Mouse (Mus musculus) cerebellum, postnatal 4 days (tissue): Measurements from ENCODE around the gene Mras.

Experiments
- DNase-seq, 2 experiments: peaks; one replicate each; pipeline ENCODE4 v3.0.0; 2022; ENCODE audit warnings: low spot score in 2 of 2, mixed read lengths in 1 of 2

The Mras gene

DNA sequence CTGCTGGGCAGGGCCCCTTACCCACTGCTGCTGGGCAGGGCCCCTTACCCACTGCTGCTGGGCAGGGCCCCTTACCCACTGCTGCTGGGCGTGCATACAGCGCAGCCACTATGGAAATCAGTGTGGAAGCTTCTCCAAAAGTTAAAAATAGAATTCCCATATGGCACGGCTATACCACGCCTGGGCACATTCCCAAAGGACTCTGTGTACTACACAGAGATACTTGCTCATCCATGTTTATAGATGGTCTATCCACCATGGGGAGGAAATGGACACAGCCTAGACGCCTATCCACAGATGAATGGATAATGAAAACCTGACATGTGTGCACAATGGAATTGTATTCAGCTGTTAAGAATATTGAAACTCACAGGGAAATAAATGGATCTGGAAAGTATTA is 3.8 kb upstream of the Mras start:
- no peak for DNase-seq

DNA sequence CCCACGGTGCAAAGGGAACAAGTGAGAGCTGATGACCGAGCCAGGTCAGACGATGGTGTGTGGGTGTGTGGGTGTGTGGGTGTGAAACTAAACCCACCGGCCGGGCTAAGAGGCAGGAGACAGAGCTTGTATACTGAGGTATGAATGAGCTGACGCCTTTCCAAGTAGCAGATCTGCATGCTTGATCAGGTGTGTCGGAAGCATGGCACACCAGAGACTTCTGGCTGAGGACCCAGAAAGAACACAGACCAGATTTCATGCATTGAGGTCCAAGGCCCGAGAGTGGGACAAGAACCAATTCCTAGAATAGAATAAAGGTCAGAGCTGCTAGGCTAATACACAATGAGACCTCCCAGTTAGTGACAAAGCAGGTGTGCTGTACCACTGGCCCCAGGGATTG is 1.9 kb upstream of the Mras start:
- DNase-seq: no peak

DNA sequence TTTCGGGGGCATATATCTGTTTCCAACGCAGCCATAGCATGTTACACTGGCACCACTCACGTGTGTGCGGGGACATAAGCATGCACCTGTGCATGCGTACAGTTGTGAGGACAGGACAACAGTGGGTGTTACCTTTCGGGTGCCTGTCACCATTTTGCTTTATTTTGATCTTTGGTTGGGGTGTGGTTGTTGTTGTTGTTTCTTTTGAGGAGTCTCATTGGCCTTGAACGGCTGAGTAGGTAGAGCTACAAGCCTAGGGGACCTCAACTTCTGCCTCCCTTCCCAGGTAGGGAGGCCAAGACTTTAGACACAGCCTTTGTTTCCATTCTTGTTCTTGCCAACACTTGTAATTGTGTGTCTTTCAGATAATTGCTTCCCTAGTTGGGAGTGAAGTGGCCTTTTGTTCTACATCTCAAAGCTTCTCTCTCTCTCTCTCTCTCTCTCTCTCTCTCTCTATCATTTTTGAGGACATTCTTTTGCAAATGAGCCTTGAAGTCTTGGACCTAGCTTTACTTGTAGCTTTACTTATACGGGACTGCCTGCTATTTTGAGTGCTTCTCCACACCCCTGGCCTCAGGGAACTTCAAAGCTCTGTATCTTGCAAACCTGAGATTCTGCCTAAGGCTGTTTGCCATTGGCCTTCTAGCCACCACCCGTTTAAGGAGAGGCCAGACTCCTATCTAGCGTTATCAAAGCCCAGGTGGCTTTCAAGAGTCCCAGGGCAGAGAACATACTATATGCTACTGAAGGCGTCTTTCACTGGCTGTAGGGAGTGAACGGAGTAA is 792 bp upstream of the Mras start:
- DNase-seq: no peak

DNA sequence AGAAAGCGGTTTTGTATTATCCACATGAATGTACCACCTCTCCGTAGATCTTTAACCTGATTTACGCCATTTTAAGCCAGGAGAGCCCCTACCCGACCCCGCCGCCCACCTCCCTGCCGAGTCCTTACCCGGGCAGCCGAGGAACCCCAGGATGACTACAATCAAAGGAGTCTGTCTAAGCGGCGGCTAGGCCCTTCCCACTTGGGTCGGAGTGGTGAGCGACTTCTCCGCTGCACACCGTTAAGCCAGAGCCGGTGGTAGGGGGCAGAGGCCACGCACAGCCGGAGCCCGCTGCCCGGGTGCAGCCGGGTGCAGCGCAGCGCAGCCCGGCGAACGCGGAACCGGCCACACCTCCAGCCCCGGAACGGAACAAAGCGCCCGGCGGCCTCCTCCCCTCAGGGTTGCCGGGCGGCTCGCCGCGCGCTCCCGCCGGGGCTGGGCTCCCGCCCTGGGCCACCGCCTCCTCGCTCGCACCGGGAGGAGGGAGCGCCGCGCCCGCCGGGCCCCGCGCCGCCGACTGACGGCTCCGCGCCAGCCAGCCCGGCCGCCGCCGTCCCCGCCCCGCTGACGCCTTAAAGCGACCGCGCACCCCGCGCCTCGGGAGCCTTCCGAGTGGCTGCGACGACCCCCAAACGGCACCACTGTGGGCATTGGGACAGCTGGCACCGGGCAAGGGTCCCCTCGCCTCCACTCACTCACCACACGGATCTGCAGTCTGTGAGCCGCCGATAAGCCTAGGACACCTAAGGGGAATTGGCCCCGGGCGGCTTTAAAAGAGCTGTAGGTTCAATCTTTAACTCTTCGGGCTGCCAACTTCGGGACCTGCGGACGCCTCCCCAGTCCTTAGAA is 775 bp downstream of the Mras start:
- DNase-seq: peak; percentile 34 to 71

DNA sequence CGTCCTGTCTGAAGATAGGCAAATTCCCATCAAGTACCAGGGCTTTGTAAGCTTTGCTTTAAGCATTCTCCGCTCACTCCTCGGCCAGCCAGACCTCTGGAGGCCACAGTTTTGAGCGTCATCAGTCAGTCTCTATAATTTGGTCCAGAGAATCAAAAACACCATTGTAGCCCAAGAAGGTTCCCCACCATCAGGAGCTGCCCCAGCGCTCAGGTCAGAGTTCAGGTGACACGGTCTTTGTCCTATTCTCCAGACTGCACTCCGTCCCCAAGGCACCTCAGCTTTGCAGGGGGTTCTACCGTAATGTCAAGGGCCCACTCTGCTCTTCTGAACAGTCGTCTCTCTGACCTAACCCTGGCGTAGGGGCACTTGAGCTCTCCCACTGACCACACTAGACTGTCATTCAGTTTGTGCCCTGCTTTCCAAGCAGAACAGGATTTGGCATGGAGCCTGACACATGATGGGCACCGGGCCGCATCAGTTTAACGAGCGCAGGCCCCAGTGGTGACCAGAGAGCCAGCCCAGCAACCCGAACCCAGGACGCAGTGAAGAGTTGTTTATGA is 1.5 kb downstream of the Mras start:
- peak in 1 of 2 experiments; percentile 73 for DNase-seq

DNA sequence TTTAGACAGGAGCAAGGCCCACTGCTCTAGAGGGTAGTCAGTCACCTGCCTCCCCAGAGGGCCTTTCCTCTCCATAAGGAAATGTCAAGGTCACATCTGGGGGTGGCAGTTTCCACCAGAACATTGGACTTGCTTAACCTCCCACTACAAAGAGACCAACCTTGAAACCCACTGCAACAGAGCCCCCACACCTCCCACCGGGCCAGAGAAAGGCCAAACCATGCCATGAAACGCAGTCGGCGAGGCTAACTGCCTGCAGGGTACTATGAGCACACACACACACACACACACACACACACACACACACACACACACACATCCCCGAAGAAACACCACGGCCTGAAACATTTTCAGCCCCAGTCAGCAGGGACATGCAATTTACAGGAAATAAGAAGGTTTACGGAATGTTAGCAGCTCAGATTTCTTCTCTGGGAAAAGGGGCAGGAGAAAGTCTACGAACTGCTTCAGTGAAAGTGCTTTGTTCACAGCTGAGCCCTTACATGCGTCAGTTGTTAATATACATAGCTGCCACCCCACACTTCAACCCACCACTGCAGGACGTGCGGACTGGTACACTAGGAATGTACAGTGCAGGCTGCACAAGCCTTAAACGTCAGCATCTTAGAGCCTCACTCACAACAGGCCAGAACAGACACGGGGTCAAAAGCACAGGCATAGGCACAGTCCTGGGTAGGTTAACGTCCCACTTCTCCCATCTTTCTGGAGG is 2.1 kb downstream of the Mras start:
- no peak for DNase-seq

DNA sequence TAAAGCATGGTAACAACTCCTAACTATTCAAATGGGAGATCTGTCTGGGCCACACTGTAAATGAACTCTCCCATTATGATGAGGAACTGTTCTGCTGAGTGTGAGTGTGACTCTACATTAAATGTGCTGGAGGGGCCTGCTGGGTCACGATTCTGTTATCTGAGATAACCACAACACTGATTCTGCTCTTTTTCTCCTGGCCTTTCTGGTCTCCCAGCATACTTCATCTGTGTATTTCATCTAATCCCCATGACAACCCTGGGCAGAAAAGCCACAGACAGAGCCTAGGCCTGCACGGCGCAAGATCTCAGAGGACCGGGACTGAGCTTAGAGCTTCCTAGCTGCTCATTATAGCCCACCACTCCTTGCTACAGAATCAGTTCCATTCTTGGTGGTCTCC is 4.7 kb downstream of the Mras start:
- DNase-seq: no peak

DNA sequence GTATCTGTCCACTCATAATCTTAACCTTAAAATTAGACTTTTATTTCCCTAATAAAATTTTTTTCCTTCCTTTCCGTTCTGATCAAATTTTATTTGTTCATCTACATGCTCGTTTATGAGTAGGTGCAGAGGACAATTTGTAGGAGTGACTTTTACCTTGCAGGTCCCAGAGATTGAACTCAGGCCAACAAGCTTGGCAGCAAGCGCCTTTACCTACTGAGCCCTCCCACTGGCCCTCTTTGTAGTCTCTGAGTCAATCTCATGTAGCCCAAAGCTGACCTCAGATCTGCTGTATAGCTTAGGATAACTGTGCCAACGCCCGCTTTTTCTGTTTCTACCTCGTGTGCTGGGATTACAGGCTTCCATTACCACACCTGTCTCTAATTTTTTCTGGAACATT is 5.2 kb downstream of the Mras start:
- DNase-seq: no peak

DNA sequence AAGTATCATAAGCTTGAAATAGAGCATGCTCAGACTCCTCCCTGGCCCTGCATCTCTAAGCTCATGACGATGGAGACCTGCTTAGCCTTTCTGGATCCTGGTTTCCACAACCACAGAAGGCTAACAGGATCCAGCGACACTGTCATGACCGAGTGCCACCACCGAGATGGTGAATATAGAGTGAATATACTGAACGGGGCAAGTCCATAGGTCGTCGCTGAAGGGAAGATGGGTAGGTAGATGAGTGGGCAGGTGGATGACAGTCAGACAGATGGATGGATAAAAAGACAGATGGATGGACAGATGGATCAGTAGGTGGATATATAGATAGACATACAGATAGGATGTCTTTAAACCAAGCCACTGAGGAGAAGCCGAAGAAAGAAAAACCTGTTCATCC is 5.8 kb downstream of the Mras start:
- no peak for DNase-seq

DNA sequence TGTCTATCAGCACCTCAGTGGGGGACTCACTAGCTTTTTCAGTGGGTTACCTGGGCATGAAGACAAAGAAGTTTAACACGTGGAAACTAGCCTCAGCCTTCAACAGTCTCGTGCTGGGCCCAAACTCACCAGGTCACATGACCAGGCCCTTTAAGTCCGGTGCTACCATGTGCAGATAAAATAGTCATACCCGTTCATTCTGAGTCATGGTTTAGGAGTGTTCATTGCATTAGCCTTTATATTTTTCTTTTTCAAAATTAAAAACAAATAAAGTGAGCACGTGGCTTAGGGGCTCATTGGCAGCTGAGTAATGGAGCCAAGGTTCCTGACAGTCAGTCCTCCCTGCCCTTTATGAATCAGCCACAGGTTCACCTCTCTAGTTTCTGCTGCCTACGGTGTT is 6.4 kb downstream of the Mras start:
- DNase-seq: no peak

DNA sequence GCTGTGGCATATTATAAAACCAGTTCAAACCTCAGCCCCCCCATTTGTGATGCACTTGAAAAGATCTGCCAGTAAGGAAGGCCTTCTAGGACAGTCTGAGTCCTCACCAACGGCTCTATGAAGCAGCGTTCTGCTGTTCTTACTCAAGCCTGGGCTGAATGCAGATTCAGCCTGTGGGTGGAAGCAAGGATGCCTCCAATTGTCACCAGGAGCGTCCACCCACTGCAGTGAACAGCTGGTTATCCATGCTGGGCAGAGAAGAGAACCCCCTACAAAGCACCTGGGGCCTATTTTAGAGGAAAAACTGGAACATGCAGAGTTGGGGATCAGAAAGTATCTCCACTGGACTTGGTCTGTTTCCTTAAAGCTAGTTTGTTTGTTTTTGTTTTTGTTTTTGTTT is 7.3 kb downstream of the Mras start:
- no peak for DNase-seq

DNA sequence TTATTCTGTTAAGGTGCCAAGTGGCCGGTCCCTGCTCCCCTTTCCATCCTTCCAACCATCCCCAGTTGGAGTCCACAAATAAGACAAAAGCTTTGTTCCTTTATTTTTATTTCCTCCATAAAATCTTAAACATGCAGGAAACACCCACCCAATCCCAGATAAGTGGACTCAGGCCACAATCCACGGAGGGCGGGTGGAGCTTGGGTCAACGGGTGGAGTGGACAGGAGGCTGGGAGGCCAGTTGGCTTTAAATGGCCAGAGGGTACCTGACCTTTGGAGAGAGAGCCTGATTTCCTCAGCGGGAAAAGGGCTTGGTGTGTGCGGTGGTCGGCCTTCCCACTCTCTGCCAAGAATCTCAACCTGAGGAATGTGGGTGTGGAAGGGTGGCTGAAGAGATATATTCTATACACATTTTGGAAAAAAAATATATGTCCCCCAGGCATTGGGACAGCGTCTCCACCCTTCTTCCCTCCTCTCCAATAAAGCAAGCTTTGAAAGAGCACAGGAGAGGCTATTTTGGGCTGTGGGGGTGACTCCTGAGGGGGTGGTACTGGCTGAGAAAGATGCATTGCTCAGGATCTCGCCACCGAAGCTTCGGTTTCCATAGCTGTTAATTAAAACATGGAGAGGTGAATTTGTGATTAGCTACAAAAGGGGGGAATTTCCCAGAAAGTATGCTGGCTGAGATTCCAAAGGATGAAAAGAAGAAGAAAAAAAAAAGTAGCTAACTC is 8.4 kb downstream of the Mras start:
- DNase-seq: no peak

DNA sequence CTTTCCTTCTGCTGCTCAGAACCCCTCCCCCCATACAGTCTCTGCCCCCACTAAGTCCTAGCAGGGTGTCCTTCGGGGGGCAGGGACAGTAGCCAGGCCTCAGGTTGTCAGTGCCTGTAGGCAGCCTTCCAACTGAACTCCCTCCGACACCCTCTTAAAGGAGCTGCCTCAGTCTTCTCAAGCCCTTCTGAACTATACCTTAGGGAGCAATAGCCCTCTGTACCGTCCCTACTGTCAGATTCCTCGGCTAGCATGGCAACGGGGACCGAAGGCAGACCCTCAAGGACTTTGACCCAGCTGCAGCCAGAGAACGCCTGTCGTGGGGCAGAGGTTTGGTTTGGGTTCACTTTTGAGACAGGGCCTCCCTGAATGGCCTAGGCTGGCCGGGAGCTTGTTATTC is 11.9 kb downstream of the Mras start:
- DNase-seq: no peak

DNA sequence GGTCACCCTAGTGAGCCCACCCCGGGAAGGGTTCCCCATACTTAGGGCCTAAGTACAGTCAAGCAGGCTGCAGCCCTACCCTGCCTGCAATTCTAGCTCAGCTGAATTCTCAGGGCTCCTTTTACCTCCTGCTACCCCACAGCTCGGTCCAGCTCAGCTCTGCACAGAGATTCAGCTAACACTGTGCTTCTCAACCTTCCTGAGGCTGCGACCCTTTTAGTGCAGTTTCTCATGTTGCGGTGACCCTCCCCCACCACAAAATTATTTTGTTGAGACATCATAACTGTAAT is 12.7 kb downstream of the Mras start:
- no peak for DNase-seq

DNA sequence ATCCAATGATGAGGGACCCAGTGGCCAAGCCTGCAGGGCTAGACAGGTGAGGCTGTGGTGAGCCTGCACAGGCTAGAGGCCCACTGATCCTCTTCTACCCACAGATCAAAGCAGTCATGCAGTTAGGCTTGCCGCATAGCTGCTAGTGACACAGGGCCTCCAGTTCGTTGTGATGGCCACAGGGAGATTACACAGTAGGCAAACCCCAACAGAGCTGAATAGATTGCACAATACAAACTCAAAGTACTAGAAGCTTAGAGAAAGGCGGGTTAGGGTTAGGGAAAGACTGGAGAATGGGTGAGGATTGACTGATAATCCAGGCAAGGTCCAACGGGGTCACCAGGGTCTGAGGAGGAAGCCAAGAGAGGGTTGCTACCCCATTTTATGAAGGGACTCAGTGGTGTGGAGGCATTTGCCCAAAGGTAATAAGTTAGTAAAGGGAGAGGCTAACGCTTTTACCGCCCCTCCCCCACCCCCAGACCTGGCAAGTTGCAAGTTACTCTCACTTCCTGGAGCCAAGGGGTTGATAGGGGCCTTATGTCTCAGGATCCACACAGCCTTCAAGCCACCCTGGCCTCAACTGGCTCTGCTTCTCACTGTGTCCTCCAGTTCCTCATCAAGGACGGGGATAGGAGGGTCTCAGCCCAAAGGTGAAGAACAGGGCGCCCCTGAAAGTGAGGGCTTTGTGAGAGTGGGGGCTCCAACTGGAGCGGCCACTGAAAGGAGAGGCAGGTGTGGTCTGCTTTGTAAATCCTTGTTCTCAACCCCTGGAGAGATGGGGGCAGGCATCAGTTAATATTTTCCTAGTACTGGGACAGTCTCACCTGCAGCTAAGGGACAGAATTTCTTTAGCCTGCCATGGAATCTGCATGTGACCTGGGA is 13.2 kb downstream of the Mras start:
- no peak for DNase-seq

DNA sequence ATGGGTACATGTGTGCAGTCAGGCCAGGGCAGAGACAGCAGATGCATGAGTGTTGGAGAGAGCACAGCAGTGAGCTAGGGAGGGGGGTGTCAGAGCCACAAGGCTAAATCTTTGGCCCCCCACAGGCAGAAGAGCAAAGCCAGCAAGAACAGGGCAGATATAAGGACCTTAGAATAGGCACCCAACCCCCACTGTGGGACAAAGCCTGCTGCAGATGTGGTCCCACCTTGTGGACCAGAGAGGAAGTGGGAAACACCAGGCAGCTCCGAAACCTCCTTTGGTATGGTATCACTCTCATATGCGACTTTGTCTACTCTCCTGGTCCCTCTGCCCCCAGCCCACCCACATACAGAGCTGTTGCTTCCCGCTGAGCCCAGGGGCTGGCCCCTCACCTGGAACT is 15.3 kb downstream of the Mras start:
- DNase-seq: no peak

DNA sequence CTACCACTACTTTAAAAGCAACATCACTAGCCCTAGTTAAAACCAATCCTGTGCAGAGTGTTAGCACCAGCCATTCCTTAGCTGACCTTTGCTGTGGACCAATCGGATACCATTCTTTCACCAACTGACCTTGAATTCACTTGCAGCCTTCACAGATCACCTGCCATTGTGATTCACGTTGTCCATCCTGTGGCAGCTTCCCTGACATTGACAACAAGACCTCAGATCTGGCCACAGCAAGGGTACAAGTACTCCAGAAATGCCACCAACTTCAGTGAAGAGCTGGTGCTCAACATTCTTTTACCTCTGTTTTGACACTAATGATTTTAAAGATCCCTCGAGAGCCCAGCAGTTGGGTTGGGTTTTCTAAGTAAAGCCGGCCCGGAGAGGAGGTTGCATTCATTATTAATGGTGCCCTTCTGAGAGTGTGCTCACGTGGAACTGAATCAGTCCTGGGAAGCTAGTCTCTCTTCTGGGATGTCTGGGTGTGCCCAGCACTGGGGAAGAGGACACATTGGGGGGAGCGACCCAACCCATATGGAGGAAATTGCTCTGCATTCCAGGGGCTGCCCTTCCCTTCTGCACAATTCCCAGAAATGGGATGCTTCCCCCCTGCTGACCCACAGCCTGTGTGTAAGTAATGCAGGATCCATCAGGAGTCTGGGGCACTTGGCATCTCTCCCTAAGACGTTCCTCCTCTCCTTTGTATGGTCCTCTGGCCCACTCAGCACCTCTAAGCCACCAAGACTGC is 17.1 kb downstream of the Mras start:
- no peak for DNase-seq

DNA sequence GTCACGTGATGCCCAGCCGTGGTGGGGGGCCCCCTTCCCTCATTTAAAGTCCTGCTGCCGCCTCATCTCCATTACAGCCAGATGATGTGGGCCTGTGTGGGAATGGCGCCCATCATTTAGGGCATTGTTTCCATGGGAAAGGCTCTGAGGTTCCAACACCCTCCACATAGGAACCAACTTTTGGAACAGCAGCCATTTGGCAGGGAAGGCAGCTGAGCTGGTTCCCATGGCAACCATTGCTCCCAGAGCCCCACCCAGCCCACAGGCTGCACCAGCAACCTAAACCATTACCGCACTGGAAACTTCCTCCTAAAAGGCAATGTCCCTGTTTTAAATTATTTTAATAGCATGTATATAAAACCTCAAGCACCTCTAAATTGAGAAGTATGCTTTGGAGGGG is 18.8 kb downstream of the Mras start:
- peak in 1 of 2 experiments; percentile 58 for DNase-seq

DNA sequence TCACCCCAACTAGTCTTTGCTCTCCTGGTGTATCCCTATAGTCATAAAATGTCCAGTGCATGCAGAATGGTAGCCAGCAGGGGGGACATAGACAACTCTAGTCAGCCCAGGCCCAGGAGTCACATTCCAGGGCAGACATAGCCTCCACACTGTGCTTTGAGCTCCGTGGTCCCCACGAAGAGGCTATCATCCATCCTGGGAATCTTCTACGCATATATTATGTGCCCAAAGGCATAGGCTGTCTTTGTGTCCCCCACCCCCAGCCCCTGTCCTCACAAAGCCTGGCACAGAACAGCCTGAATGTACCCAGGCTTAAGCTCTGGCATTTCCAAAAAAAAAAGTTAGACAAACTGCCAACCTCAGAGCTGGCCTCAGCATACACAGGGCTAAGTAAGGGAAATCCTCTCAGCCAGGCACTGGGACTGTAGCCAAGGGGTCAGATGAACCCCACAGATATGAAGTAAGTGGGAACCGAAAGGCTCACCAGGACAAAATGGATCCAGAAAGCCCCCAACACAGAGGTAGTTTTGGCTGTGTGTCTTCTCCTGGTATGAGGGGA is 19.8 kb downstream of the Mras start:
- DNase-seq: no peak

DNA sequence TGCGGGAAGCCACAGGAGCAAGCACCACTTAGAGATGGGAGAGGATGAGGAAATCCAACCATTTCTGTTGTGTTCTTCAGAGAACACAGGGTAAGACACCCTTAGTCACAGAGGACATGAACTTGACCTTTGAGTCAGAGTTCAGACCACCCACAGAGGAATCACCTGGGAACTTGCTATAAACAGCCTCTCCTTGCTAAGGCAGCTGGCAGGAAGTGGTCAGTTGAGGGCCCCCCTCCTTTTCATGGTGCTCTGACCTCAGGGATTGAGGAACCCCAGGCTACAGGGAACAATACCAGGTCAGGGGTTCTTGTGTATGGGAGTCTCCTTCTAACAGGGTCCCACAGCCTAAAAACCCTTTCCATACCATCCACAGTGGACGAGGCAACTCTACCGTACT is 20.4 kb downstream of the Mras start:
- no peak for DNase-seq
